Mouse (Mus musculus): ENCODE data around the gene Cfl2. TPM values are rescaled to one million over a fixed set of nuclear protein-coding genes. Genes with fewer than 3 reads are reported as not detected.
"Not testable (repeated sequence)": the region's sequence is repeated elsewhere in the genome, so short reads cannot be mapped to it uniquely, and the experiment has no call there.

The Cfl2 gene
- polyA plus RNA-seq, 1 experiment from 2014 or later = 177 TPM

DNA sequence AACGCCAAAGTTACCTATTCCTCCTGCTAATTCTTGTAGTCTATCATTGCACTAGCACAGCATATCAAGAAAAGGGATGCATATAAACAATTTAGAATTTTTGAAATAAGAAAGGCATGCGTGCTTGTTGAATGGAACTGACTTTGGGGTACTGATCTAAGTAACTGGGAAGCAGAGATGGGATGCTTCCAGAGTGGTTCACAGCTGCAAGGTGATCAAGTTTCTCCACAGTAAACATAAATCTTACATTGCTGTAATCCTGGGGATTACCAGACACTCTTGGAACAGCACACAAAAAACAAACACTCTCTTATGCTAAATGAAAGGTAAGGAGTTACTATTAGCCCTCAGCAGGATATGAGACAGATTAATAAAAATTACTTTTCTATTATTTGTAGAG, 12.1 kb downstream of the Cfl2 start:
- ATAC-seq (ENCODE audit: insufficient read depth, low FRiP score, low read depth) = no peak

DNA sequence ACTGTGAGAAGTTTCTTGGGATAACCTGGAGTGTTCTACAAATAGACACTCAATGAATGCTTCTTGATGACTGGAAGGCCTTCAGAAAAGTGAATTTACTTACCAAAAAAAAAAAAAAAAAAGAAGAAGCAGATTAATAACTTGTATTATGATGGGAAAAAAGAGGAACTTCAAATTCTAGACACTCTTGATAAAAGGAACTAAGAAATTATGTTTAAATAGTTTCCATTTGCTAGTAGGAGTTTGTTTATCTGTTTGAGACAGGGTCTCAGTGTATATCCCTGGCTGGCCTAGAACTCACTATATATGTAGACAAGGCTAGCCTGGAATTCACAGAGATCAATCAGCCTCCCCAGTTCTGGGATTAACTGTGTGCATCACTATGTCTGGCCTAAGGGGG, 18.3 kb downstream of the Cfl2 start:
- Histone ChIP-seq H3K9ac (no peak overlapping the region), H3K27me3 (replicated peaks) (no peaks in the 10 kb centered on the region), H3K4me3 (replicated peaks) (no peak overlapping the region), H3K27ac (no peak overlapping the region), H3K36me3 (no peaks in the 10 kb centered on the region), H3K4me1 (no peaks in the 10 kb centered on the region), H3K4me2 (no peak overlapping the region), H3K9me3 (no peaks in the 10 kb centered on the region)
- no peak for ATAC-seq (ENCODE audit: insufficient read depth, low FRiP score, low read depth)

More for the DNA sequence above, 12.1 kb downstream of the Cfl2 start:
- H3K4me1 ChIP-seq = no peaks in the 10 kb centered on the region
- H3K9ac ChIP-seq = no peak overlapping the region
- no peak overlapping the region for H3K4me3 ChIP-seq (replicated peaks)
- H3K27me3 ChIP-seq (replicated peaks) = no peaks in the 10 kb centered on the region
- peaks cover 6% of the 10 kb centered on the region; the same call in 1 of the 2 replicates for H3K36me3 ChIP-seq
- no peak overlapping the region for H3K27ac ChIP-seq
- H3K4me2 ChIP-seq = no peak overlapping the region
- H3K9me3 ChIP-seq = no peaks in the 10 kb centered on the region
- 75% methylated on average over 2 of the region's 2 CpGs for WGBS

- no peak for ATAC-seq (ENCODE audit: insufficient read depth, low FRiP score, low read depth)
- Histone ChIP-seq H3K4me2 (no peak overlapping the region), H3K27ac (no peak overlapping the region), H3K4me3 (replicated peaks) (no peak overlapping the region), H3K36me3 (no peaks in the 10 kb centered on the region), H3K4me1 (no peaks in the 10 kb centered on the region), H3K9me3 (no peaks in the 10 kb centered on the region), H3K9ac (no peak overlapping the region), H3K27me3 (replicated peaks) (no peaks in the 10 kb centered on the region)
- WGBS = 87% methylated on average over 1 of the region's 1 CpGs
Observed at GRCm38 (mm10) chr12:54841576-54841975, 21.1 kb downstream of the Cfl2 start.

- H3K27ac ChIP-seq = no peak overlapping the region
- H3K4me2 ChIP-seq = no peak overlapping the region
- ATAC-seq (ENCODE audit: insufficient read depth, low FRiP score, low read depth) = no peak
- no peak overlapping the region for H3K9ac ChIP-seq
- WGBS = 85% methylated on average over 2 of the region's 2 CpGs
- H3K9me3 ChIP-seq = no peaks in the 10 kb centered on the region
- H3K27me3 ChIP-seq (replicated peaks) = no peaks in the 10 kb centered on the region
- no peak overlapping the region for H3K4me3 ChIP-seq (replicated peaks)
- no peaks in the 10 kb centered on the region for H3K36me3 ChIP-seq
- H3K4me1 ChIP-seq = 0 out of 2 replicates have a peak, but pooled peaks cover 4% of the 10 kb centered on the region
Observed at GRCm38 (mm10) chr12:54839815-54840214, 22.9 kb downstream of the Cfl2 start.

- no peak overlapping the region for H3K4me2 ChIP-seq
- no peaks in the 10 kb centered on the region for H3K9me3 ChIP-seq
- H3K27me3 ChIP-seq (replicated peaks) = no peaks in the 10 kb centered on the region
- no peak overlapping the region for H3K27ac ChIP-seq
- H3K9ac ChIP-seq = no peak overlapping the region
- no peaks in the 10 kb centered on the region for H3K36me3 ChIP-seq
- 0 out of 2 replicates have a peak, but pooled peaks cover 4% of the 10 kb centered on the region for H3K4me1 ChIP-seq
- ATAC-seq (ENCODE audit: insufficient read depth, low FRiP score, low read depth) = no peak
- no peak overlapping the region for H3K4me3 ChIP-seq (replicated peaks)
Observed at GRCm38 (mm10) chr12:54838931-54839330, 23.7 kb downstream of the Cfl2 start.

DNA sequence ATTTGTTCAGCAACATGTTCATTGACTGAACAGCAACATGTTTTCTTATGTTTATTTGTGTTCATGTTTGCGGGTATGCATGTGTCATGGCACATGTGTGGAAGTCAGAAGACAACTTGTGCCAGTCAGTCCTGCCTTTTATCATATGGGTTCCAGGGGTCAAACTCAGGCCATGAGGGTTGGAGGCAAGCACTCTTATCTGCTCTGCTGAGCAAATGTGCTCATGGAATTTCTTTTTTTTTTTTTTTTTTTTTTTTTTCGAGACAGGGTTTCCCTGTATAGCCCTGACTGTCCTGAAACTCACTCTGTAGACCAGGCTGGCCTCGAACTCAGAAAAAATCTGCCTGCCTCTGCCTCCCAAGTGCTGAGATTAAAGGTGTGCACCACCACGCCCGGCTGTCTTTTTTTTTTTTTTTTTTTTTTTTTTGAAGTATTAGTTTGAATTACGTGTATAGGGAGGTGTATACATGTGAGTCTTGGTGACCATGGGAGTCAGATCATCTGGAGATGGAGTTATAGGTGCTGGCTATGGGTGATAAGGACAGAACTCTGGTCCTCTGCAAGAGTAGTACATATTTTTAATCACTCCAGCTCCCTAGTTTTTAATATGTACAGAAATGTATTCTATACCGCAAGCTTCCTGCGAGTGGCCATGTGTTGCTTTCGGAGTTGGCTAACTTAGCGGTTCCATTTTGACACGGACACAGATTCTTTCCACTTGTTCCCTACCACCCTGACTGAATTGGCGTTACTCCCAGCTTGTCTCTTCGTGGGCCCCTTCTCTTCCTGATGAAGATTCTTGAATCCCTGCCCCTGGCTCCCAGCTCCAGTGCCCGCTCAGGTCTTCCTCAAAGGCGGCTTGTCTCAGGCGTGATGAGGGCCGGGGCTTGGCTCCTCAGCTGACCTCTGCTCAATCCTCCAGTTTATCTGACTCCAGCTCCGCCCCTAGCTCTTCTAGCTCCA, 26.8 kb downstream of the Cfl2 start:
- Histone ChIP-seq H3K36me3 (no peaks in the 10 kb centered on the region), H3K4me1 (0 out of 2 replicates have a peak, but pooled peaks cover 4% of the 10 kb centered on the region), H3K4me3 (replicated peaks) (no peak overlapping the region), H3K27me3 (replicated peaks) (no peaks in the 10 kb centered on the region), H3K9ac (no peak overlapping the region), H3K4me2 (no peak overlapping the region), H3K27ac (peak overlapping the region; percentile 72; the same call in 1 of the 2 replicates), H3K9me3 (no peaks in the 10 kb centered on the region)
- no peak for ATAC-seq (ENCODE audit: insufficient read depth, low FRiP score, low read depth)
- 66% methylated on average over 17 of the region's 18 CpGs for WGBS

GRCm38 (mm10) chr12:54834925-54835447, 27.7 kb downstream of the Cfl2 start:
- 6% methylated on average over 11 of the region's 11 CpGs for WGBS
- ATAC-seq (ENCODE audit: insufficient read depth, low FRiP score, low read depth) = peak; percentile 90
- 0 out of 2 replicates have a peak, but pooled peaks cover 4% of the 10 kb centered on the region for H3K4me1 ChIP-seq
- H3K4me3 ChIP-seq (replicated peaks) = peak overlapping the region; percentile 23
- H3K9me3 ChIP-seq = no peaks in the 10 kb centered on the region
- H3K36me3 ChIP-seq = no peaks in the 10 kb centered on the region
- no peaks in the 10 kb centered on the region for H3K27me3 ChIP-seq (replicated peaks)
- H3K27ac ChIP-seq = peak overlapping the region; percentile 72
- no peak overlapping the region for H3K9ac ChIP-seq
- peak overlapping the region; percentile 45 for H3K4me2 ChIP-seq

- H3K4me3 ChIP-seq (replicated peaks) = no peak overlapping the region
- H3K9me3 ChIP-seq = no peaks in the 10 kb centered on the region
- ATAC-seq (ENCODE audit: insufficient read depth, low FRiP score, low read depth) = no peak
- H3K27me3 ChIP-seq (replicated peaks) = no peaks in the 10 kb centered on the region
- H3K4me1 ChIP-seq = 0 out of 2 replicates have a peak, but pooled peaks cover 4% of the 10 kb centered on the region
- no peaks in the 10 kb centered on the region for H3K36me3 ChIP-seq
- H3K4me2 ChIP-seq = no peak overlapping the region
- 63% methylated on average over 9 of the region's 9 CpGs for WGBS
- H3K27ac ChIP-seq = no peak overlapping the region
- no peak overlapping the region for H3K9ac ChIP-seq
Observed at GRCm38 (mm10) chr12:54833856-54834399, 28.7 kb downstream of the Cfl2 start.

- not testable (repeated sequence) for H3K36me3 ChIP-seq; ATAC-seq (ENCODE audit: insufficient read depth, low FRiP score, low read depth); H3K9me3 ChIP-seq; H3K4me2 ChIP-seq; H3K27me3 ChIP-seq (replicated peaks); H3K4me3 ChIP-seq (replicated peaks); H3K4me1 ChIP-seq; H3K9ac ChIP-seq; H3K27ac ChIP-seq
- 64% methylated on average over 1 of the region's 1 CpGs for WGBS
Observed at GRCm38 (mm10) chr12:54831927-54832326, 30.8 kb downstream of the Cfl2 start.

DNA sequence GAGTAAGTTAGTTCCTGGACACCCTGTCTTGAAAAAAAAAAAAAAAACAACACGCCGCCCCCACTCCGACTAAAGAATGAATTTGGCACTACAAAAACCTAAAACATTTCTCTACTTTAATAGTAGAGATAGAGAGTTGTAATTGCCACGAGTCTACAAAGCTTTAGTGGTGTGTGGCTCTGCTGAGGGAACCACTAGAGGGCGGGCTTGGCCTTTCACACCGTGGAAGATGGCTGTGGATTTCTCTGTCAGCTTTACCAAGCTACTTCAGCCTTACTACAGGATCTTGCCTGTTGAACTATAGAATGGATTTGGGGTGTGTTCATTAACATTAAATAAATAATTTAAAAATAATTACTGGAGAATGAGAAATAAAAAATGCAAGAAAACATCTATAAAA, 32.1 kb downstream of the Cfl2 start:
- WGBS = 10% methylated on average over 6 of the region's 6 CpGs
- Histone ChIP-seq H3K9me3 (no peaks in the 10 kb centered on the region), H3K4me2 (no peak overlapping the region), H3K27me3 (replicated peaks) (no peaks in the 10 kb centered on the region), H3K36me3 (no peaks in the 10 kb centered on the region), H3K9ac (no peak overlapping the region), H3K4me3 (replicated peaks) (no peak overlapping the region), H3K4me1 (0 out of 2 replicates have a peak, but pooled peaks cover 4% of the 10 kb centered on the region), H3K27ac (no peak overlapping the region)
- ATAC-seq (ENCODE audit: insufficient read depth, low FRiP score, low read depth) = no peak

DNA sequence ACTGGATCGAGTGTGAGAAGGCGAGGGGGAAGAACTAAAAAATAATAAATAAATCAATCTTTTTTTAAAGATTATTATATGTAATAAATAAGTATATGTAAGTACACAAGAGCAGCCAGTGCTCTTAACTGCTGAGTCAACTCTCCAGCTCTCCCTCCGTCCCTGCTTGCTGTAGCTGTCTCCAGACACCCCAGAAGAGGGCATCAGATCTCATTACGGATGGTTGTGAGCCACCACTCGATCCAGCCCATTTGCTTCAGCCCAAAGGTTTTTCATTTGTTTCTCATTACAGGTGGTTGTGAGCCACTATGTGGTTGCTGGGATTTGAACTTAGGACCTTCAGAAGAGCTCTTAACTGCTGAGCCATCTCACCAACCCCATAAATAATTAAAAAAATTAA, 32.8 kb downstream of the Cfl2 start:
- ATAC-seq (ENCODE audit: insufficient read depth, low FRiP score, low read depth) = no peak
- no peaks in the 10 kb centered on the region for H3K4me1 ChIP-seq
- H3K36me3 ChIP-seq = no peaks in the 10 kb centered on the region
- H3K4me2 ChIP-seq = no peak overlapping the region
- 59% methylated on average over 5 of the region's 5 CpGs for WGBS
- H3K27ac ChIP-seq = no peak overlapping the region
- H3K4me3 ChIP-seq (replicated peaks) = no peak overlapping the region
- H3K9me3 ChIP-seq = no peaks in the 10 kb centered on the region
- no peak overlapping the region for H3K9ac ChIP-seq
- no peaks in the 10 kb centered on the region for H3K27me3 ChIP-seq (replicated peaks)

DNA sequence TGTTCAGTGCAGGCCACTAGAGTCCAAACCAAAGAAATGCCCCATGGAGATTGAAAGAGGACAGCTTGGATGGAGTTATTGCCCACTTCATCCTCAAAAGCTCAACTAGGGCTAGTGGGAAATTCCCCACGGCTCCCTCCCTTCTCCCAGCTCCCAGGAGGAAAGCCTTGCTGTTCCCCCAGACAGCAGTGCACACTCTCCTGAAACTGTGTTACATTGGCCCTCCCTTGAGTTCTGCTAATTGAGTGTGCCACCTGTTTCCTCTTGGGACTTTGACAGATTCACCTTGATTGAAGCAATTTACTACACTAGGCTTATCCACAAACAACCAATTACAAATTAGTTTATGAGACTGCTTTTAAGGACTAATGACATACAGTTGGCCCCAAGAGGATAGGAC, 34.6 kb downstream of the Cfl2 start:
- Histone ChIP-seq H3K4me1 (peaks cover 3% of the 10 kb centered on the region; the same call in 1 of the 2 replicates), H3K9me3 (no peaks in the 10 kb centered on the region), H3K9ac (no peak overlapping the region), H3K27ac (no peak overlapping the region), H3K36me3 (no peaks in the 10 kb centered on the region), H3K27me3 (replicated peaks) (no peaks in the 10 kb centered on the region), H3K4me2 (no peak overlapping the region), H3K4me3 (replicated peaks) (no peak overlapping the region)
- WGBS = 64% methylated on average over 1 of the region's 1 CpGs
- no peak for ATAC-seq (ENCODE audit: insufficient read depth, low FRiP score, low read depth)
